Mouse (Mus musculus): ENCODE measurements around the gene Dsel.

DNA sequence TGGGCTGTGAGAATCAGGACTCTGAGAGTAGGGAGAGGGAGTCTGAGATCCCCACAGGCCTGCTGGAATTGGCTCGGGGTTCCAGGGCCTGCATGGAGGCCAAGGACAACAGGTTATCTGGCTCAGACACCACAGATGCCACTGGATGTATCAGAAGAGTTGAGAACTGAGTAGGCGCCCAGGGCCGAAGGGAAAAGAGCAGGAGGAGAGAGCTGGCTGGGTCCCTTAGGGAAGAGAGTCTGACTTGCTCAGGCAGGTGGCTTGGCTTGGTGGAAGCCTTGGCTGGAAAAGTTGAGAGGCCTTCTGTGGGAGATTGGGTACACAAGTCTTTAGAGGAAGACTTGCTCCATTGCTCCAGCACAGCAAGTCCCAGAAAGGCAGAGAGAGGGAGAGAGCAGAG is 18.6 kb upstream of the Dsel start:
- TF ChIP-seq POLR2A (IDR thresholded peaks at IDR 0.05; ENCODE audit: borderline replicate concordance, insufficient read depth, low read length) (no peak), CTCF (IDR thresholded peaks at IDR 0.05; ENCODE audit: borderline replicate concordance, insufficient read depth, low read depth, low read length) (no peak)

Data from cerebellum, adult 2 months (tissue).